Mouse (Mus musculus): ENCODE results near the gene Kcnj1. TPM values are rescaled to one million over a fixed set of nuclear protein-coding genes. Genes with fewer than 3 reads are reported as not detected.

The Kcnj1 gene
- polyA plus RNA-seq, 1 experiment from 2014 or later, result not detected

GRCm38 (mm10) chr9:32368812-32369211 is 3.5 kb upstream of the Kcnj1 start:
- Histone ChIP-seq H3K36me3 (no peaks in the 10 kb centered on the region), H3K4me2 (replicated peaks) (no peak overlapping the region), H3K27ac (no peak overlapping the region), H3K9ac (no peak overlapping the region), H3K4me3 (no peak overlapping the region), H3K4me1 (peaks cover 11% of the 10 kb centered on the region), H3K9me3 (replicated peaks) (no peaks in the 10 kb centered on the region), H3K27me3 (no peaks in the 10 kb centered on the region)
- ATAC-seq (ENCODE audit: low FRiP score), result no peak
- WGBS, result 47% methylated on average over 2 of the region's 2 CpGs

GRCm38 (mm10) chr9:32369388-32369787 is 2.9 kb upstream of the Kcnj1 start:
- Histone ChIP-seq H3K27ac (no peak overlapping the region), H3K36me3 (no peaks in the 10 kb centered on the region), H3K4me1 (peaks cover 11% of the 10 kb centered on the region), H3K4me2 (replicated peaks) (no peak overlapping the region), H3K4me3 (no peak overlapping the region), H3K9me3 (replicated peaks) (no peaks in the 10 kb centered on the region), H3K27me3 (no peaks in the 10 kb centered on the region), H3K9ac (no peak overlapping the region)
- ATAC-seq (ENCODE audit: low FRiP score), result no peak
- 39% methylated on average over 6 of the region's 6 CpGs for WGBS

- no peak overlapping the region for H3K4me2 ChIP-seq (replicated peaks)
- no peak overlapping the region for H3K4me3 ChIP-seq
- H3K9me3 ChIP-seq (replicated peaks), result no peaks in the 10 kb centered on the region
- H3K27ac ChIP-seq, result no peak overlapping the region
- WGBS, result 95% methylated on average over 6 of the region's 6 CpGs
- H3K27me3 ChIP-seq, result no peaks in the 10 kb centered on the region
- H3K36me3 ChIP-seq, result no peaks in the 10 kb centered on the region
- no peak for ATAC-seq (ENCODE audit: low FRiP score)
- H3K9ac ChIP-seq, result no peak overlapping the region
- peaks cover 11% of the 10 kb centered on the region for H3K4me1 ChIP-seq
Measured at GRCm38 (mm10) chr9:32373656-32374055, 1.4 kb downstream of the Kcnj1 start.

- no peaks in the 10 kb centered on the region for H3K9me3 ChIP-seq (replicated peaks)
- no peaks in the 10 kb centered on the region for H3K4me1 ChIP-seq
- H3K27ac ChIP-seq, result no peak overlapping the region
- H3K4me2 ChIP-seq (replicated peaks), result no peak overlapping the region
- no peak overlapping the region for H3K4me3 ChIP-seq
- WGBS, result 86% methylated on average over 7 of the region's 7 CpGs
- no peak for ATAC-seq (ENCODE audit: low FRiP score)
- H3K9ac ChIP-seq, result no peak overlapping the region
- no peaks in the 10 kb centered on the region for H3K36me3 ChIP-seq
- no peaks in the 10 kb centered on the region for H3K27me3 ChIP-seq
Measured at GRCm38 (mm10) chr9:32376031-32376430, 3.7 kb downstream of the Kcnj1 start.

- no peaks in the 10 kb centered on the region for H3K4me1 ChIP-seq
- no peak overlapping the region for H3K4me3 ChIP-seq
- no peaks in the 10 kb centered on the region for H3K9me3 ChIP-seq (replicated peaks)
- no peaks in the 10 kb centered on the region for H3K27me3 ChIP-seq
- WGBS, result 88% methylated on average over 5 of the region's 5 CpGs
- no peak overlapping the region for H3K4me2 ChIP-seq (replicated peaks)
- H3K27ac ChIP-seq, result no peak overlapping the region
- no peak for ATAC-seq (ENCODE audit: low FRiP score)
- no peaks in the 10 kb centered on the region for H3K36me3 ChIP-seq
- no peak overlapping the region for H3K9ac ChIP-seq
Measured at GRCm38 (mm10) chr9:32376863-32377590, 4.7 kb downstream of the Kcnj1 start.

- Histone ChIP-seq H3K27me3 (no peaks in the 10 kb centered on the region), H3K9ac (no peak overlapping the region), H3K27ac (no peak overlapping the region), H3K9me3 (replicated peaks) (no peaks in the 10 kb centered on the region), H3K4me3 (no peak overlapping the region), H3K4me2 (replicated peaks) (no peak overlapping the region), H3K4me1 (no peaks in the 10 kb centered on the region), H3K36me3 (no peaks in the 10 kb centered on the region)
- ATAC-seq (ENCODE audit: low FRiP score), result no peak
- 79% methylated on average over 4 of the region's 4 CpGs for WGBS
Measured at GRCm38 (mm10) chr9:32384906-32385305, 12.6 kb downstream of the Kcnj1 start.

- H3K9ac ChIP-seq, result no peak overlapping the region
- no peaks in the 10 kb centered on the region for H3K4me1 ChIP-seq
- 87% methylated on average over 1 of the region's 1 CpGs for WGBS
- H3K4me3 ChIP-seq, result no peak overlapping the region
- no peaks in the 10 kb centered on the region for H3K9me3 ChIP-seq (replicated peaks)
- no peaks in the 10 kb centered on the region for H3K36me3 ChIP-seq
- H3K27me3 ChIP-seq, result no peaks in the 10 kb centered on the region; the same call in 1 of the 2 replicates
- no peak overlapping the region for H3K4me2 ChIP-seq (replicated peaks)
- no peak overlapping the region for H3K27ac ChIP-seq
- ATAC-seq (ENCODE audit: low FRiP score), result no peak
Measured at GRCm38 (mm10) chr9:32388120-32388519, 15.8 kb downstream of the Kcnj1 start.

GRCm38 (mm10) chr9:32391092-32391491 is 18.8 kb downstream of the Kcnj1 start:
- Histone ChIP-seq H3K9me3 (replicated peaks) (no peaks in the 10 kb centered on the region), H3K27me3 (no peaks in the 10 kb centered on the region; the same call in 1 of the 2 replicates), H3K9ac (no peak overlapping the region), H3K4me3 (no peak overlapping the region), H3K4me1 (no peaks in the 10 kb centered on the region), H3K27ac (no peak overlapping the region), H3K36me3 (no peaks in the 10 kb centered on the region), H3K4me2 (replicated peaks) (no peak overlapping the region)
- WGBS, result 83% methylated on average over 5 of the region's 5 CpGs
- no peak for ATAC-seq (ENCODE audit: low FRiP score)

- Histone ChIP-seq H3K9ac (no peak overlapping the region), H3K36me3 (no peaks in the 10 kb centered on the region), H3K27ac (no peak overlapping the region), H3K9me3 (replicated peaks) (no peaks in the 10 kb centered on the region), H3K4me3 (no peak overlapping the region), H3K27me3 (no peaks in the 10 kb centered on the region; the same call in 1 of the 2 replicates), H3K4me1 (no peaks in the 10 kb centered on the region), H3K4me2 (replicated peaks) (no peak overlapping the region)
- 87% methylated on average over 9 of the region's 9 CpGs for WGBS
- no peak for ATAC-seq (ENCODE audit: low FRiP score)
Measured at GRCm38 (mm10) chr9:32391701-32392100, 19.4 kb downstream of the Kcnj1 start.

GRCm38 (mm10) chr9:32392716-32393115 is 20.4 kb downstream of the Kcnj1 start:
- no peak for ATAC-seq (ENCODE audit: low FRiP score)
- Histone ChIP-seq H3K4me1 (no peaks in the 10 kb centered on the region), H3K4me2 (replicated peaks) (no peak overlapping the region), H3K27ac (no peak overlapping the region), H3K4me3 (no peak overlapping the region), H3K36me3 (no peaks in the 10 kb centered on the region), H3K27me3 (no peaks in the 10 kb centered on the region; the same call in 1 of the 2 replicates), H3K9me3 (replicated peaks) (no peaks in the 10 kb centered on the region), H3K9ac (no peak overlapping the region)
- WGBS, result 83% methylated on average over 6 of the region's 6 CpGs

- H3K4me3 ChIP-seq, result no peak overlapping the region
- no peaks in the 10 kb centered on the region; the same call in 1 of the 2 replicates for H3K27me3 ChIP-seq
- H3K4me2 ChIP-seq (replicated peaks), result no peak overlapping the region
- no peak overlapping the region for H3K9ac ChIP-seq
- 94% methylated on average over 4 of the region's 4 CpGs for WGBS
- no peak for ATAC-seq (ENCODE audit: low FRiP score)
- no peaks in the 10 kb centered on the region for H3K9me3 ChIP-seq (replicated peaks)
- H3K36me3 ChIP-seq, result no peaks in the 10 kb centered on the region
- no peaks in the 10 kb centered on the region for H3K4me1 ChIP-seq
- no peak overlapping the region for H3K27ac ChIP-seq
Measured at GRCm38 (mm10) chr9:32394761-32395161, 22.5 kb downstream of the Kcnj1 start.

- no peak overlapping the region for H3K4me3 ChIP-seq
- 0 out of 2 replicates have a peak, but pooled peaks cover 5% of the 10 kb centered on the region for H3K27me3 ChIP-seq
- peaks cover 5% of the 10 kb centered on the region; the same call in 1 of the 2 replicates for H3K4me1 ChIP-seq
- no peak overlapping the region for H3K4me2 ChIP-seq (replicated peaks)
- ATAC-seq (ENCODE audit: low FRiP score), result no peak
- H3K9me3 ChIP-seq (replicated peaks), result no peaks in the 10 kb centered on the region
- no peak overlapping the region for H3K9ac ChIP-seq
- H3K27ac ChIP-seq, result no peak overlapping the region
- H3K36me3 ChIP-seq, result no peaks in the 10 kb centered on the region
- WGBS, result 88% methylated on average over 2 of the region's 2 CpGs
Measured at GRCm38 (mm10) chr9:32400212-32400611, 27.9 kb downstream of the Kcnj1 start.

- no peaks in the 10 kb centered on the region for H3K36me3 ChIP-seq
- H3K9ac ChIP-seq, result no peak overlapping the region
- H3K4me1 ChIP-seq, result peaks cover 5% of the 10 kb centered on the region; the same call in 1 of the 2 replicates
- H3K27ac ChIP-seq, result no peak overlapping the region
- 69% methylated on average over 5 of the region's 5 CpGs for WGBS
- no peaks in the 10 kb centered on the region for H3K9me3 ChIP-seq (replicated peaks)
- H3K27me3 ChIP-seq, result 0 out of 2 replicates have a peak, but pooled peaks cover 5% of the 10 kb centered on the region
- no peak for ATAC-seq (ENCODE audit: low FRiP score)
- H3K4me2 ChIP-seq (replicated peaks), result no peak overlapping the region
- no peak overlapping the region for H3K4me3 ChIP-seq
Measured at GRCm38 (mm10) chr9:32400662-32401161, 28.4 kb downstream of the Kcnj1 start.
